Mouse (Mus musculus): Measurements from ENCODE around the gene Ublcp1.

DNA sequence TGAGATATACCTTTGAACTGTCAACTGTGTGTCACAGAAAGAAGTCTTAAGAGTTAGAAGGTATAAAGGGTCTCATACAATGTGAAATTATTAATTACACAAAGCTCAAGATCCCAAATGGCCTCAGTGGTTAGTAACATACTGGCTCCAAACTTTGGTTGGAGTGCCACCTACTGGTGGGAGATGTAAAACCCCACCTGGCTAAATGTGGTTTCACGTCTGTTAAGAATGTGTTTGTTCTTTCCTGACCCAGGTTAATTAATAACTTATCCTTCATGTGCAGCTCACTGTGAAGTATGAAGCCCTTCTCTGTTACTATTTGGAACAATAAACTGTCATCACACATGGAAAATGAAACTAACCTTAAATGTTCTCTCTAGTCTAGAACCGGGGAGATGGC, 16.9 kb downstream of the Ublcp1 start:
- TF ChIP-seq CTCF (IDR thresholded peaks at IDR 0.05; ENCODE audit: extremely low read depth, insufficient read depth, low read length) (peak; percentile 78), POLR2A (IDR thresholded peaks at IDR 0.05; ENCODE audit: extremely low read depth, insufficient read depth, low read length) (no peak)
